Mouse (Mus musculus) intestine, embryonic 15.5 days (tissue): ENCODE measurements around the gene Arhgap15. TPM values are rescaled to one million over a fixed set of nuclear protein-coding genes. Genes with fewer than 3 reads are reported as not detected.

Source experiments
- ATAC-seq: fragments of 200-750 bp; cut with Nextera tagmentation; 2 replicates; pipeline ENCODE4 v1.8.0; 2017; ENCODE audit warnings: moderate TSS enrichment, moderate library complexity
- H3K27ac ChIP-seq: fragments of 300-500 bp; sonication (generic); 2 replicates; pipeline ENCODE4 v1.5.1; 2015; ENCODE audit warnings: mild to moderate bottlenecking, inconsistent platforms
- H3K27me3 ChIP-seq: fragments of 300-500 bp; sonication (generic); replicated peaks from 2 replicates; pipeline ENCODE4 v1.6.1; 2015; ENCODE audit warnings: inconsistent platforms
- H3K36me3 ChIP-seq: fragments of 300-500 bp; sonication (generic); 2 replicates; pipeline ENCODE4 v1.6.1; 2015; ENCODE audit warnings: inconsistent platforms
- H3K4me1 ChIP-seq: fragments of 300-500 bp; sonication (generic); replicated peaks from 2 replicates; pipeline ENCODE4 v1.6.1; 2015; ENCODE audit warnings: inconsistent platforms
- H3K4me2 ChIP-seq: fragments of 300-500 bp; sonication (generic); replicated peaks from 2 replicates; pipeline ENCODE4 v1.6.1; 2015; ENCODE audit warnings: mild to moderate bottlenecking, inconsistent platforms
- H3K4me3 ChIP-seq: fragments of 300-500 bp; sonication (generic); replicated peaks from 2 replicates; pipeline ENCODE4 v1.5.1; 2015; ENCODE audit warnings: inconsistent platforms
- H3K9ac ChIP-seq: fragments of 300-500 bp; sonication (generic); 2 replicates; pipeline ENCODE4 v1.6.1; 2015; ENCODE audit warnings: inconsistent platforms
- H3K9me3 ChIP-seq: fragments of 300-500 bp; sonication (generic); 2 replicates; pipeline ENCODE4 v1.6.1; 2016; ENCODE audit warnings: inconsistent platforms
- WGBS: fragments of 180-500 bp; shearing (Covaris S2); methylation state at CpG from one replicate; pipeline ENCODE4 v1.1.7; 2015; 5-methylcytosine and 5-hydroxymethylcytosine counted together
- polyA plus RNA-seq: library from polyadenylated mRNA; unstranded; fragments of >200 nt; fragmentation: Nextera tagmentation; extraction: Ambion mirVana; gene quantifications from 2 replicates; pipeline ENCODE4 v1.2.1, GENCODE M21; 2015

The Arhgap15 gene
- polyA plus RNA-seq, 1 experiment from 2014 or later = 1.6 TPM

- H3K4me1 ChIP-seq = no peaks in the 10 kb centered on the region
- no peak overlapping the region for H3K4me3 ChIP-seq
- 31% methylated on average over 4 of the region's 4 CpGs for WGBS
- no peaks in the 10 kb centered on the region for H3K27me3 ChIP-seq
- no peak overlapping the region for H3K9ac ChIP-seq
- ATAC-seq = no peak
- no peaks in the 10 kb centered on the region for H3K9me3 ChIP-seq
- H3K36me3 ChIP-seq = no peaks in the 10 kb centered on the region
- no peak overlapping the region for H3K27ac ChIP-seq
- no peak overlapping the region for H3K4me2 ChIP-seq
These were observed 220.0 kb downstream of the Arhgap15 start for GRCm38 (mm10) chr2:43968581-43968980.

DNA sequence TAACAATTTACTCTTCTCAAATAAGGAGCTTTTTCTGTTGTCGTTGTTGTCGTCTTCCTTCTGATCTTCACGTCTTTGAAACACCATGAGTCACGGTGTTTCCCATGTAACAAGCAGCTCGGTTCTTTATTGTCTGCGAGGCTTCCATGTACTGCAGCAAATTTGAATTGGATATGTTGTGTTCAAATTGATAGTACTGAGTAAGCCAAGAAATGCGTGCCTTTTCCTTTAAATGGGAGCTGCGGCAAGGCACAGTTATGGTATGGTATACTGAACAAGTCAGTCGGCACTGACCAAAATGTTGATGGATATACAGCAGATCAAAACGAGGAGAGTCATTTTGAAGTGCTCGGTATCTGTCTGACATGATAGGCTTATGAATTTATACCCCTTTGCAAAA lies 229.1 kb downstream of the Arhgap15 start:
- WGBS = 87% methylated on average over 11 of the region's 11 CpGs

GRCm38 (mm10) chr2:43978177-43979013 lies 229.8 kb downstream of the Arhgap15 start:
- H3K4me1 ChIP-seq = no peaks in the 10 kb centered on the region
- H3K27me3 ChIP-seq = no peaks in the 10 kb centered on the region
- no peak overlapping the region for H3K9ac ChIP-seq
- 81% methylated on average over 13 of the region's 13 CpGs for WGBS
- no peak for ATAC-seq
- no peaks in the 10 kb centered on the region for H3K9me3 ChIP-seq
- no peaks in the 10 kb centered on the region for H3K36me3 ChIP-seq
- H3K4me3 ChIP-seq = no peak overlapping the region
- H3K4me2 ChIP-seq = no peak overlapping the region
- H3K27ac ChIP-seq = no peak overlapping the region

More for the DNA sequence above, 229.1 kb downstream of the Arhgap15 start:
- Histone ChIP-seq H3K9me3 (no peaks in the 10 kb centered on the region), H3K36me3 (no peaks in the 10 kb centered on the region), H3K27ac (no peak overlapping the region), H3K4me2 (no peak overlapping the region), H3K4me1 (no peaks in the 10 kb centered on the region), H3K4me3 (no peak overlapping the region), H3K27me3 (no peaks in the 10 kb centered on the region), H3K9ac (no peak overlapping the region)
- ATAC-seq = no peak

- H3K4me1 ChIP-seq = no peaks in the 10 kb centered on the region
These were observed 237.4 kb downstream of the Arhgap15 start for GRCm38 (mm10) chr2:43986066-43986465.

GRCm38 (mm10) chr2:43987919-43988318 lies 239.3 kb downstream of the Arhgap15 start:
- Histone ChIP-seq H3K27me3 (no peaks in the 10 kb centered on the region), H3K9ac (no peak overlapping the region), H3K9me3 (no peaks in the 10 kb centered on the region), H3K4me2 (no peak overlapping the region), H3K36me3 (no peaks in the 10 kb centered on the region), H3K4me1 (no peaks in the 10 kb centered on the region), H3K4me3 (no peak overlapping the region), H3K27ac (no peak overlapping the region)
- WGBS = 76% methylated on average over 3 of the region's 3 CpGs
- no peak for ATAC-seq

More at GRCm38 (mm10) chr2:43986066-43986465, 237.4 kb downstream of the Arhgap15 start:
- WGBS = 83% methylated on average over 14 of the region's 14 CpGs
- Histone ChIP-seq H3K4me2 (no peak overlapping the region), H3K36me3 (no peaks in the 10 kb centered on the region), H3K27ac (no peak overlapping the region), H3K4me3 (no peak overlapping the region), H3K9me3 (no peaks in the 10 kb centered on the region), H3K9ac (no peak overlapping the region), H3K27me3 (no peaks in the 10 kb centered on the region)
- no peak for ATAC-seq

DNA sequence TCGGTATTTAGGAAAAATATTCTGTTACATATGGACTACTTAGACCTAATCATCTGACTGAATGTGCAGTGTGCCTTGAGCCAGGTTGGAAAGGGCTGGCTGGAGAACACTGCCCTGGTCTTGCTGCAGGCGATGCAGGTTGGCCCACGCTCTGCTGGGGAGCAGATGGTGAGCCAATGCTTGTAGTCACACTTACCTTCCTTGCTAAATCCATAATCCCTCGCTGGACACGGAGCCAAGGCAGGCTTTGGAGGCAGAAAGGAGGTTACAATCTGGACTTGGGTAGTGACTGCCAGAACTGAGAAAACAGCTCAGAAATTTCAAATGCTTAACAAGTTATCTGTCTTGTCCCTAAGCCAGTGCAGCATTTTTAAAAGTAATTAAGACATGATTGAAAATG lies 241.2 kb downstream of the Arhgap15 start:
- 77% methylated on average over 5 of the region's 5 CpGs for WGBS

GRCm38 (mm10) chr2:43992510-43992909 lies 243.9 kb downstream of the Arhgap15 start:
- no peak overlapping the region for H3K4me3 ChIP-seq
- 82% methylated on average over 7 of the region's 7 CpGs for WGBS

More for the DNA sequence above, 241.2 kb downstream of the Arhgap15 start:
- H3K4me3 ChIP-seq = no peak overlapping the region
- H3K4me2 ChIP-seq = no peak overlapping the region
- H3K9me3 ChIP-seq = no peaks in the 10 kb centered on the region
- H3K27me3 ChIP-seq = no peaks in the 10 kb centered on the region
- no peak for ATAC-seq
- no peak overlapping the region for H3K27ac ChIP-seq
- H3K9ac ChIP-seq = no peak overlapping the region
- no peaks in the 10 kb centered on the region for H3K4me1 ChIP-seq
- no peaks in the 10 kb centered on the region for H3K36me3 ChIP-seq

DNA sequence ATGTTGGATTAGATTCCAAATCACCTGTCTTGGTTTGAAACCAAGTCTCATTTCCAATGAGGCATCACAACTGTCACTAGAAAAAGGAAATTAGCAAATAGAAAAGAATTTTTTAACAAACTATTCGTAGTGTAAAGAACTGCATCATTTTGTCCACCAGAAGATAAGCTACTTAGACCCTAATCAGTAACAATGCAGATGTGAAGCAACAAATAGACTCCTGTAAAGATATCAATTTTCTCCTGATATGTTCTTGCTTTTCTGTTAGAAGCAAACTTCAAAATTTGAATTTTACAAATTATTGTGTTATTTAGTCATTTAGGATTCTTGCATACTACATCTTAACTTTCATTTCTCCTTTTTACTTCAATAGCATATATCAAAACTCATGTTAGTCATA lies 253.8 kb downstream of the Arhgap15 start:
- Histone ChIP-seq H3K4me2 (no peak overlapping the region), H3K4me3 (no peak overlapping the region), H3K27me3 (no peaks in the 10 kb centered on the region), H3K36me3 (no peaks in the 10 kb centered on the region), H3K27ac (no peak overlapping the region), H3K4me1 (no peaks in the 10 kb centered on the region), H3K9me3 (no peaks in the 10 kb centered on the region), H3K9ac (no peak overlapping the region)
- WGBS = 86% methylated on average over 1 of the region's 1 CpGs
- no peak for ATAC-seq

More at GRCm38 (mm10) chr2:43992510-43992909, 243.9 kb downstream of the Arhgap15 start:
- no peaks in the 10 kb centered on the region for H3K27me3 ChIP-seq
- no peak overlapping the region for H3K9ac ChIP-seq
- no peak for ATAC-seq
- H3K9me3 ChIP-seq = no peaks in the 10 kb centered on the region
- H3K4me2 ChIP-seq = no peak overlapping the region
- H3K27ac ChIP-seq = no peak overlapping the region
- no peaks in the 10 kb centered on the region for H3K4me1 ChIP-seq
- H3K36me3 ChIP-seq = no peaks in the 10 kb centered on the region

DNA sequence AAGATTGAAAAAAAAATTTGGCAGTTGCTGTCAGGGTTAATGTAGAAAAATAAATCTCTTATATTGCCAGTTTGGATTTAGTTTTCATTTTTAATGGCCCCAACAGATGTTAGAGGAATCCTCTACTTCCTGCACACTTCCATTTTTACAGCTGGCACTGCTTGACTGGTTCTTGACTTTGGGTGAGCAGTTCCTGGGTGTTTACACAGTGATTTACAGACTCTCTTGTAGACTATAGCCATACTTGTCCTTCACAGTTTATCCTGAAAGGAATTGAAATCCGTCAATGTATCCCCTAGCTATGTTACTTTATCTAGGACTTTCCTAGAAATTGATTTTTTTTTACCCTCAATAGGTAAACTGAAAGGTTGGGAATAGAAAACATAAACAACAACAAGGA lies 261.6 kb downstream of the Arhgap15 start:
- ATAC-seq = no peak
- WGBS = 49% methylated on average over 1 of the region's 1 CpGs
- Histone ChIP-seq H3K4me2 (no peak overlapping the region), H3K36me3 (no peaks in the 10 kb centered on the region), H3K4me1 (no peaks in the 10 kb centered on the region), H3K4me3 (no peak overlapping the region), H3K27me3 (no peaks in the 10 kb centered on the region), H3K9me3 (no peaks in the 10 kb centered on the region), H3K27ac (no peak overlapping the region), H3K9ac (no peak overlapping the region)

- no peaks in the 10 kb centered on the region for H3K9me3 ChIP-seq
- no peaks in the 10 kb centered on the region for H3K27me3 ChIP-seq
- H3K9ac ChIP-seq = no peak overlapping the region
- no peak overlapping the region for H3K4me3 ChIP-seq
- no peak overlapping the region for H3K4me2 ChIP-seq
- 93% methylated on average over 5 of the region's 5 CpGs for WGBS
- H3K27ac ChIP-seq = no peak overlapping the region
- no peaks in the 10 kb centered on the region for H3K4me1 ChIP-seq
- no peaks in the 10 kb centered on the region for H3K36me3 ChIP-seq
- no peak for ATAC-seq
These were observed 264.8 kb downstream of the Arhgap15 start for GRCm38 (mm10) chr2:44013388-44013787.

GRCm38 (mm10) chr2:44016720-44017119 lies 268.1 kb downstream of the Arhgap15 start:
- H3K4me2 ChIP-seq = no peak overlapping the region
- no peaks in the 10 kb centered on the region for H3K9me3 ChIP-seq
- H3K4me1 ChIP-seq = no peaks in the 10 kb centered on the region
- H3K4me3 ChIP-seq = no peak overlapping the region
- no peak for ATAC-seq
- no peaks in the 10 kb centered on the region for H3K36me3 ChIP-seq
- H3K27ac ChIP-seq = no peak overlapping the region
- H3K27me3 ChIP-seq = no peaks in the 10 kb centered on the region
- H3K9ac ChIP-seq = no peak overlapping the region
- 82% methylated on average over 3 of the region's 3 CpGs for WGBS

GRCm38 (mm10) chr2:44017405-44018026 lies 268.9 kb downstream of the Arhgap15 start:
- Histone ChIP-seq H3K27me3 (no peaks in the 10 kb centered on the region), H3K36me3 (no peaks in the 10 kb centered on the region), H3K9ac (no peak overlapping the region), H3K4me3 (no peak overlapping the region), H3K4me2 (no peak overlapping the region), H3K27ac (no peak overlapping the region), H3K9me3 (no peaks in the 10 kb centered on the region), H3K4me1 (no peaks in the 10 kb centered on the region)
- ATAC-seq = no peak
- 88% methylated on average over 14 of the region's 14 CpGs for WGBS

DNA sequence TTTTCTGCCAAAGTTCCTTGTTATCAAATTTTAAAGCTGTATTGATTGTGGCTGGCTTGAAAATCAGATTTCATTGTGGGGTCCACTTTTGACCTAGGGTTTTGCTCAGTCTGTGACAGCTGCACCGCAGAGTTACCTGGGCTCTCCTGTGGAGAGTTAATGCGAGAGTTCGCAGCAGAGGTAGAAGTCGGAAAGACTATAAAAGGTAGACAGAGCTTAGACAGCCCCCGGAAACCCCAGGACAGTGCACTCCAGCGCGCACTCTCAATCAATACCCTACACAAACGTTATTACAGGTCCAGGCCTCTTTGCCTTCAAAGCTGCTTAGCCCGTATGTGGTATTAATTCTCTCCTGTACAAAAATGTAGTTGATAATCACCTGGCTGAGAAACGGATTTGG lies 269.4 kb downstream of the Arhgap15 start:
- ATAC-seq = no peak
- Histone ChIP-seq H3K27me3 (no peaks in the 10 kb centered on the region), H3K9ac (no peak overlapping the region), H3K36me3 (no peaks in the 10 kb centered on the region), H3K27ac (no peak overlapping the region), H3K4me2 (no peak overlapping the region), H3K4me1 (no peaks in the 10 kb centered on the region), H3K4me3 (no peak overlapping the region), H3K9me3 (no peaks in the 10 kb centered on the region)
- WGBS = 78% methylated on average over 10 of the region's 10 CpGs
